Mouse (Mus musculus): ENCODE measurements around the gene Clec2i. TPM values are rescaled to one million over a fixed set of nuclear protein-coding genes. Genes with fewer than 3 reads are reported as not detected.
"Not testable (repeated sequence)": the region's sequence is repeated elsewhere in the genome, so short reads cannot be mapped to it uniquely, and the experiment has no call there.

Gene Clec2i
- total RNA-seq, 2 experiments from 2014 or later = 0.18 TPM; not detected in 1

DNA sequence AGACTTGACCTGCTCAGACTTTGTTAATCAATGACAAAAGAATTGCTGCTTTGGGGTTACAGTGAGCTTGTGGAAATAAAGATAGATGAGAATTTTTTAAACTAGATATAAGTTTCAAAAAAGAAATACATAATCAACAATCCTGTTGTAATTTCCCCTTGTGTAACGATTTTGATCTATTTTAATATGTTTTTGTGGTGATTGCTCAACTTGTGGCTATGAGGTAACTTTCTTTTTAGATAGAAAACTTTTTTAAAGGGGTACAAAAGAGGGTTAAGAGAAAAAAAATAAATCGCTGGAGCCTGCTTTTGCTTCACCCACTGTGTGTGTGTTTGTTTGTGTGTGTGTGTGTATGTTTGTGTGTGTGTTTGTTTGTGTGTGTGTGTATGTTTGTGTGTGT is 36.2 kb upstream of the Clec2i start:
- intact Hi-C loops (cut with DNase I) = loop anchor here (5.0 to 10.0 kb wide), 3 partner anchors 204 to 516 kb away; no protein-coding TSS in a partner anchor
- no peak for DNase-seq

GRCm38 (mm10) chr6:128852766-128853165 is 34.6 kb upstream of the Clec2i start:
- DNase-seq = no peak
- intact Hi-C loops (cut with DNase I) = loop anchor here (5.0 to 10.0 kb wide), 3 partner anchors 202 to 515 kb away; no protein-coding TSS in a partner anchor

GRCm38 (mm10) chr6:128854024-128854820 is 33.2 kb upstream of the Clec2i start:
- intact Hi-C loops (cut with DNase I) = loop anchor here (2.0 to 10.0 kb wide), 4 partner anchors 201 to 513 kb away; no protein-coding TSS in a partner anchor
- DNase-seq = peak in 1 of 2 experiments; percentile 52

DNA sequence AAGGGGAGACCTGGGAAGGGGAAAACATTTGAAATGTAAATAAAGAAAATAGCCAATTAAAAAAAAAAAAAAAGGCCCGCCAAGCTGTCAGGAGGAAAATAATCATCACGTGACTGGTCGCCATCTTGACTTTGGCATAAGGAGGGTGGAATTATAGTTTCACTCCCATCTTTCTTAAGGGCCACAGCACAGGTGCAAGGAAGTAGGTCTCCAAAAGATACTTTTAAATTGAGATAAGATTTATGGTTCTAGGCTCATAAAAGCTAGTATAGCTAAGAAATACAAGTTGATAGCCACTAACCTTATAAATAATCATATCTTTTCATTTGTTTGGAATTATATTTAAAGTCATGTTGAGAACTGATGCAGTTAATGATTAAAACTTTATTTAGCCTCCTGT is 32.5 kb upstream of the Clec2i start:
- intact Hi-C loops (cut with DNase I) = loop anchor here (2.0 to 10.0 kb wide), 4 partner anchors 200 to 512 kb away; no protein-coding TSS in a partner anchor
- DNase-seq = no peak

DNA sequence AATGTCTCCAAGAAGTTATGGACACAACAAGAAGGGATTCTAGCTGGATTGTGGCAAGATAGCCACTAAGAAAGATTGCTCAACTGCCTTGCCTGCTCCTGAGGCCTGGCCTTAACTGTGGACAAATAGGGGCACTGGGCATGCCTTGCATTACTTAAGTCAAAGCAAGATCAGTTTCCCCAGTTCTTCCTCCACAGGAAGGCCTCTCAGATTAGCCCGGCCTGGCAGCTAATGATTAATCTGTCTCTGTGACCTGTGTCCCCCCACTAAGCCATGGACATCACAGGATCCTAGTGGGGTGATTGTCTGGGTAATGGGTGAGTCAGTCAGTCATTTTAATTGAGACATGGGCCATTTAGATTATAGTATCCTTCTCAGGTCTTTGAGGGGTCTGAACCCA is 31.9 kb upstream of the Clec2i start:
- intact Hi-C loops (cut with DNase I) = loop anchor here (2.0 to 10.0 kb wide), 3 partner anchors 199 to 401 kb away; no protein-coding TSS in a partner anchor
- DNase-seq = no peak

DNA sequence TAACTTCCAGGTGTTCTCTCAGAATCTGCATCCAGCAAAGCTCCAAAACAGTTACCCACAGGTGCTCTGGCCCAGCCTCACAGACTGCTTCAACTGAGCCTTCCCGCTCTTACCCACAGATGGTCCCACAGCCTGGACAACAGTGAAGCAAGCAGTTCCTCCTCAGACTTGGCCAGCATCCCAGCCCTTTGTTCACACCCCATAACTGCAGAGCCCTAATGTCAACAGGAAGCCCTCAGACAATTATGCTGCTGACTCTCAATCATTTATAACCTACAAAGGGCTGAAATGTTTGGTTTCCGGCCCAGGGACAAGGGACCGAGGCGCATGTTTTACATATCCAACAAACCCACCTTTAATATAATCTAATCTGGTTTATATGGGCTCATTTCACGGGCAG is 31.1 kb upstream of the Clec2i start:
- DNase-seq = peak; percentile 55 to 63
- intact Hi-C loops (cut with DNase I) = loop anchor here (10.0 kb wide), 2 partner anchors 199 to 239 kb away; no protein-coding TSS in a partner anchor

DNA sequence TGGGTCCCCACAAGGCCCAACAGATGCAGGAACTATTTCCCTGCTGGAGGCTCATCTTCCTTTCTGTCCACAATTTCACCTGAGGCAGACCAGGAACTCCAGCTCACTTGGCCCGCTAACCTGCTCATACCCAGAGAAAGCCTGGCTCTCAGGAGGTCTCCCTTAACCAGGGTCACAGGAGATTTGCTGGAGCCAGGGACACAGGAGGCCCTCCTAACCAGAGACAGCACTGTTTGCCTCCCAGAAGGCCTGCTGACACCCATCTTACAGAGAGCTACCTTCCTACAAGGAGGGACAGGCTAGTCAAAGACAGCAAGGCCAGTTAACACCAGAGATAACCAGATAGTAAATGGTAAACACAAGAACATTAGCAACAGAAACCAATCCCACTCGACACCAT is 29.4 kb upstream of the Clec2i start:
- DNase-seq = no peak
- intact Hi-C loops (cut with DNase I) = loop anchor here (10.0 kb wide), 2 partner anchors 197 to 237 kb away; no protein-coding TSS in a partner anchor

DNA sequence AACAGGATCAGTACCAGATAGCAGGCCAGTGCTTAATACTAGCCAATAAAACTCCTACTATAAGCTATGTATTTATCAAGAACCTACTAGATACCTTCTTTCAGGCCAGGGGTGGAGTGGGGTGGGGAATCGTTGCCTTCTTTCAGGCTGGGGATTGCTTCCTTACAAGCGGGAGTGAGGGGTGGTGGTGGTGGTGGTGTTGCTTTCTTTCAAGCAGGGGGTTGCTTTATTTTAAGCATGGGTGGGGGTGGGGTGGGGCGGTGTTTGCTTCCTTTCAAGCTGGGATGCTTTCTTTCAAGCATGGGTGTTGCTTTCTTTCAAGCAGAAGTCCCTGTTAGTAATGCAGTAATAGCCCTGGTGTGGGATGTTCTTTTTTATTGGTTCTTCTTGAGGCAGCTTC is 18.5 kb upstream of the Clec2i start:
- DNase-seq = no peak

DNA sequence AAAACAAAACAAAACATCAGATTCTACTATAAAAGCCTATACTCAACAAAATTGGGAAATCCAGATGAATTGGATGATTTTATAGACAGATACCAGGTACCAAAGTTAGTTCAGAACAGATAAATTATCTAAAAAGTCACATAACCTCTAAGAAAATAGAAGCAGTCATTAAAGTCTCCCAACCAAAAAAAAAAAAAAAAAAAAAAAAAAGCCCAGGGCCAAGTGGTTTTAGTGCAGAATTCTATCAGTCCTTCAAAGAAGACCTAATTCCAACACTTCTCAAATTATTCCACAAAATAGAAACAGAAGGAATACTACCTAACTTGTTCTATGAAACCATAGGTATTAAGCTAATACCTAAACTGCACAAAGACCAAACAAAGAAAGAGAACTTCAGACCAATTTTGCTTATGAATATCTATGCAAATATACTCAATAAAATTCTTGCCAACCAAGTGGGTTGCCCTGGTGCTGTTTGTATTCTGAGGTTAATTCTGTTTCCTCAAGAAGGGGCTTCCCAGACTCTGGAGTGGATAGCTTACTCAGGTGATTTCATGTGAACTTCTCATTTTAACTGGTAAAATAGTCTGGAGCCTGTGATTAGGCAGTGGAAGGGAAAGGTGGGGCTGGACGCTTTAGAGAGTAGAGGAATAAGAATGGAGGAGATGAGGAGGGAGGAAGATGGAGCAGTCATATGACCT is 15.3 kb upstream of the Clec2i start:
- intact Hi-C loops (cut with DNase I) = no loop called here
- DNase-seq = no peak

More for the DNA sequence above, 18.5 kb upstream of the Clec2i start:
- intact Hi-C loops (cut with DNase I) = no loop called here

- no peak for DNase-seq
- intact Hi-C loops (cut with DNase I) = loop anchor here (10.0 kb wide), 1 partner anchor 1204 kb away; no protein-coding TSS in a partner anchor
Measured at GRCm38 (mm10) chr6:128888834-128889233, 1.4 kb downstream of the Clec2i start.

GRCm38 (mm10) chr6:128890948-128891355 is 3.6 kb downstream of the Clec2i start, which contains the start of gene BC035044:
Gene BC035044, minus strand, starts transcription at chr6:128891126.
- DNase-seq = no peak
- intact Hi-C loops (cut with DNase I) = loop anchor here (2.0 to 10.0 kb wide), 2 partner anchors 78 to 294 kb away; partner anchors contain the start of gene Clec2d

GRCm38 (mm10) chr6:128895404-128896001 is 8.1 kb downstream of the Clec2i start:
- no peak for DNase-seq
- intact Hi-C loops (cut with DNase I) = loop anchor here (10.0 kb wide), 1 partner anchor 289 kb away; the partner anchor contains the start of gene Clec2d

DNA sequence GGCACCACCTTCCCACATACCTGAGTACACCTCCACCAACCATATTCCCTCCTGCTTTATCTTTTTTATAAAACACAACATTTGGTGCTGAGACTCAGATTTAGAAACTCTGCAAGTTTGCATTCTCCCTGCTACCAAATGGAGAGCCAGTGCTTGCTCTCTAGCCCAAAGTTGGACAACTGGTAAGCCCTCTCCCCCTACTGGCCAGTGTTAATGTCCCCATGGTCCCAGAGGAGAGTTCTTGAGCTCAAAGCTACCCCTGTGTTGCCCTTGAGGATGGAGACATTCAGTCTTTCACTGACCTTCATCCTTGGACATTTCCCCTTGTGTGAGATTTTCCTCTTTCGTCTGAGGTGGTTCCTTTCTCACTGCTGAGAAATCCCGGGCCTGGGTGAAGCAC is 12.7 kb downstream of the Clec2i start:
- intact Hi-C loops (cut with DNase I) = no loop called here
- no peak for DNase-seq

DNA sequence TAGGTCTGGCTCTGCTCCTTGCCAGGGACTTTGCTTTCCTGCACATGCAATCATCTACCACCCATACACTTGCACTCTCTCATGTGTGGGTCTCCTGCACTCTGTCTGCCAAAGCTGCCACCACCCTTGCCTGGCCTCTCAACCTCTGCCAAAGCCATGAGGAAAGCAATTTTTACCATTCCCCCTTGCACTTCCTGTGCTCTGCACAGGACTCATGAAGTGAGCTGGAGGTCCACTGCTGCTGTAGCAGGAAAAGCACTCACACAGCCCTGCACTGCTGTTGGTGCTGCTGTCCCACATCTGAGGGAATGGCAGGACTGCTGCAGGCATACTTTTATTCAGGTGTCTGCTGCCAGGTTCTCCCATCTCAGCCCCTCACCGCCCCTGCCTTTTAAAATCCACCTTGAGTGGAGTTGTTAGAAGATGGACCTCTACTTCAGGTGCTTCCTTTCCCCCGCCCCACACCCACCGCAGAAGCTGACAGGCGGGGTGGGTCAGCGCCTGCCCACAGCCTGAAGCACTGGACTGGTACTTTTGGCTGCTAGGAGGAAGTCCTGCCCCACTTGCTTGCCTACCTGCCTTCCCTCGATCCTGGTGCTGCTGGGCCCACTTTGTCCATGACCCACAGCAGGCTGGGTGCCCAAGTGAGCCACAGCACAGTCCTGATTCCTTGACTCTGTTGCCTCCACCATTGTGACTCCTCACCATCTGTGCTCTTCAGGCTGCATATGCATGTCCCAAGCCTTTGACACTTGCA is 13.6 kb downstream of the Clec2i start:
- DNase-seq; intact Hi-C loops (cut with DNase I): not testable (repeated sequence)

DNA sequence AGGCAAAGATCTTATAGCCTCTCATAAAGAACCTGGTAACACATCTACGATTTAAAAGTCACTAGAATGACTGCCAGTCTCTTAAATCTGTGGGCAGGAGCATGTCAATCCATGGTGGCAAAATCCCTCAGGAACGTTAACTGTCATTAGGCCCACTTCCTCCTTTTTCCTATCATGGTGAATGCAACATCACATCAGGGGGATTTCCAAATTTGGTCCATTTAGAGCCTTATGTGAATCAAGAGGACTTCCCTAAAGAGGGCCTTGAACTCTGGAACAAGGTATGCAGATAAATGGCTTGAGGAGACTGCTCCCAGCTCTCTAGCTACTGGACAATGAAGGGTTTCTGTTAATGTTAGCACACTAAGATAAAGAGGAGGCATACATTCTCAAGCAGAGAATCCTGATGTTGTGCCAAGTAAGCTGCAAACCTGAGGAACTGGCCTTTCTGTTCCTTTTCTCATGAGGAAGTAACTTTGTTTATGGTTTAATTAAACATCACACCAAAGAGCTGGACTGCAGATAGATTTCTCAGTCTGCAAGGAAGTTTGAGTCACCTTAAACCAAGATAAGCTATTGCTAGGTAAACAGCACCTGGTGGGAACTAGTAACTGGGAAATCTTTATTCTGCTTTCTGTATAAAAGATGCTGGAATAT is 26.3 kb downstream of the Clec2i start:
- intact Hi-C loops (cut with DNase I) = no loop called here
- DNase-seq = no peak

GRCm38 (mm10) chr6:128917322-128917721 is 29.9 kb downstream of the Clec2i start:
- DNase-seq = no peak
- intact Hi-C loops (cut with DNase I) = no loop called here

DNA sequence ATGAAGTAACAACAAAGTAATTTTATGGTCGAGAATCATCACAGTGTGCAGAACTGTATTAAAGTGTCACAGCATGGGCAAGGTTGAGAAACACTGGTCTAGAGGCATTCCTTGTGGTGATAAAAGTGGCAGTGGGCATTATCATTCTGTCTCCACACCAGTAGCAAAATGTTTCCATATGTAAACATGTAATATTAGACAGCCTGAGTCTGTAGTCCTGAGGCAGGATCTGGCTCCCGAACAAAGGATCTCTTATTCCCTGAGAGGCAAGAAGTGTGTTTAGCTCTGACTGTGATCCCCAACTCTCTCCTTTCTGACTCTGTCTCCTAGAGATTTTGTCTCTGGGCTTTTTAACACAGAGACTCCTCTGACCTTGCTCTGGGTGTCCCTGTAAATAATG is 45.7 kb downstream of the Clec2i start:
- no peak for DNase-seq
- intact Hi-C loops (cut with DNase I) = no loop called here

- DNase-seq; intact Hi-C loops (cut with DNase I): not testable (repeated sequence)
Measured at GRCm38 (mm10) chr6:128934081-128934480, 46.7 kb downstream of the Clec2i start, which contains the start of gene Clec2g. Gene Clec2g, plus strand, starts transcription at chr6:128934381.

All from gastrocnemius, postnatal 36 days (tissue).